Mouse (Mus musculus) lung, postnatal 0 days (tissue): ENCODE measurements around the gene Psma1.

Experiments
- CTCF ChIP-seq: IDR thresholded peaks from 2 replicates; pipeline ENCODE4 v1.5.1; 2016; ENCODE audit warnings: antibody characterized with exemption, mild to moderate bottlenecking
- EP300 ChIP-seq: IDR thresholded peaks from 2 replicates; pipeline ENCODE4 v1.6.1; 2016; ENCODE audit warnings: antibody characterized with exemption, mild to moderate bottlenecking, control low read depth

DNA sequence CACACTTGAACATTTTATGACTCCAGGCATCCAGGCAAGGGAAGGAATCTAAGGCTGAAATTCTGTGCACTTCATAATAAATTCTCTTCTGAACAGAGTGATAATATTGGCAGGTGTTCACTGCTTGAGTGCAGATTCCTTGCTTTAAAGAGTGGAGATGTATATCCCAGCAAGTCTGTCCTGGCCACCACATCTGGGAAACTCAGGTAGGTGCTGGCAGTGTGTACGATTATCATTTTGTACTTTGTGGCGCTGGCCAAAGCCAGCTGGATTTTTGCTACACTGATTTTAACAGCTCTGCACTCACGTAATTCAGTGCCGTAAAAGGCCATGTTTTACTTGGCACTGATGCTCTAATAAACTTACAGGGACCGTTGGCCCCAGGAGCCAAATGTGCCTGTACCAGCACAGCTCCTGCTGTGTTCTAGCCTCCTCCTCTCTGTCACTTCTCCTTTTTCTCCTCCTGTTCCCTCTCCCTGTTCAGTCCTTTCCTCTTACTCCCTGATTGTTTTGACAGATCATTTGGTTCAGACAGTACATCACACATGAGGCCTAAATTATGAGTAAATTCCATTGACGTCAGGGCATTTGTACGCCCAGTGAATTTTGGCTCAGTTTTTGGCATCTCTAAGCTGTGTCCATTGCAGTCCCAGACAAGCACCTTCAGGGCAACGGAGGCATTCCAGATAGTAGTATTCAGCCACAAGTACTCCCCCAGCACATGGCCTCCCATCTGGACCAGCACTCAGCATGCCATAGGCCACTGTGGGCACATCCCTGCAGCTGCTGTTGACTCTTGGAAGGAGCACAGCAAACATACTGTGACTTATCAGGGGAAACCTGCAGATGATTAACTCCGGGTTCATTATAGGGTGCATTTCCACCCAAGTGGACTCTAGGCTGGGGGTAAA is 46.9 kb upstream of the Psma1 start:
- TF ChIP-seq CTCF = no peak
- peak; percentile 57 for TF ChIP-seq EP300
